Mouse (Mus musculus): ENCODE results near the gene Drc3. TPM values are rescaled to one million over a fixed set of nuclear protein-coding genes. Genes with fewer than 3 reads are reported as not detected.

Gene Drc3
- polyA plus RNA-seq, 1 experiment: 5.2 TPM

GRCm38 (mm10) chr11:60374481-60374880, 21.4 kb downstream of the Drc3 start:
- no peak for TF ChIP-seq POLR2A (IDR thresholded peaks at IDR 0.05; ENCODE audit: control insufficient read depth, extremely low read depth, insufficient read depth, low read length, poor library complexity)
- no peak for TF ChIP-seq CTCF (IDR thresholded peaks at IDR 0.05; ENCODE audit: borderline replicate concordance, control insufficient read depth, extremely low read depth, insufficient read depth, low read length, poor library complexity)
- no peak overlapping the region for H3K4me3 ChIP-seq (ENCODE audit: control insufficient read depth, insufficient read depth, low read length)
- no peaks in the 10 kb centered on the region for H3K27me3 ChIP-seq (ENCODE audit: control insufficient read depth, insufficient read depth, low read length)
- H3K36me3 ChIP-seq (ENCODE audit: control insufficient read depth, insufficient read depth, low read length): no peaks in the 10 kb centered on the region
- no peaks in the 10 kb centered on the region for H3K4me1 ChIP-seq (replicated peaks; ENCODE audit: control insufficient read depth, insufficient read depth, low read length)
- DNase-seq: no peak
- 92% methylated on average over 6 of the region's 6 CpGs for WGBS
- H3K27ac ChIP-seq (ENCODE audit: control insufficient read depth, insufficient read depth, low read length): no peak overlapping the region

GRCm38 (mm10) chr11:60383518-60383917, 30.4 kb downstream of the Drc3 start:
- WGBS: 90% methylated on average over 6 of the region's 6 CpGs
- Histone ChIP-seq H3K4me3 (ENCODE audit: control insufficient read depth, insufficient read depth, low read length) (no peak overlapping the region), H3K36me3 (ENCODE audit: control insufficient read depth, insufficient read depth, low read length) (no peaks in the 10 kb centered on the region), H3K27me3 (ENCODE audit: control insufficient read depth, insufficient read depth, low read length) (no peaks in the 10 kb centered on the region), H3K4me1 (replicated peaks; ENCODE audit: control insufficient read depth, insufficient read depth, low read length) (no peaks in the 10 kb centered on the region), H3K27ac (ENCODE audit: control insufficient read depth, insufficient read depth, low read length) (no peak overlapping the region)
- TF ChIP-seq CTCF (IDR thresholded peaks at IDR 0.05; ENCODE audit: borderline replicate concordance, control insufficient read depth, extremely low read depth, insufficient read depth, low read length, poor library complexity): no peak
- no peak for TF ChIP-seq POLR2A (IDR thresholded peaks at IDR 0.05; ENCODE audit: control insufficient read depth, extremely low read depth, insufficient read depth, low read length, poor library complexity)
- no peak for DNase-seq

GRCm38 (mm10) chr11:60384762-60385421, 31.8 kb downstream of the Drc3 start:
- DNase-seq: no peak
- H3K4me1 ChIP-seq (replicated peaks; ENCODE audit: control insufficient read depth, insufficient read depth, low read length): no peaks in the 10 kb centered on the region
- WGBS: 60% methylated on average over 16 of the region's 16 CpGs
- TF ChIP-seq POLR2A (IDR thresholded peaks at IDR 0.05; ENCODE audit: control insufficient read depth, extremely low read depth, insufficient read depth, low read length, poor library complexity): no peak
- no peak for TF ChIP-seq CTCF (IDR thresholded peaks at IDR 0.05; ENCODE audit: borderline replicate concordance, control insufficient read depth, extremely low read depth, insufficient read depth, low read length, poor library complexity)
- no peak overlapping the region for H3K27ac ChIP-seq (ENCODE audit: control insufficient read depth, insufficient read depth, low read length)
- no peak overlapping the region for H3K4me3 ChIP-seq (ENCODE audit: control insufficient read depth, insufficient read depth, low read length)
- H3K27me3 ChIP-seq (ENCODE audit: control insufficient read depth, insufficient read depth, low read length): no peaks in the 10 kb centered on the region
- no peaks in the 10 kb centered on the region for H3K36me3 ChIP-seq (ENCODE audit: control insufficient read depth, insufficient read depth, low read length)

- DNase-seq: no peak
- WGBS: 91% methylated on average over 5 of the region's 5 CpGs
- H3K27ac ChIP-seq (ENCODE audit: control insufficient read depth, insufficient read depth, low read length): no peak overlapping the region
- no peaks in the 10 kb centered on the region for H3K4me1 ChIP-seq (replicated peaks; ENCODE audit: control insufficient read depth, insufficient read depth, low read length)
- no peaks in the 10 kb centered on the region for H3K27me3 ChIP-seq (ENCODE audit: control insufficient read depth, insufficient read depth, low read length)
- no peak overlapping the region for H3K4me3 ChIP-seq (ENCODE audit: control insufficient read depth, insufficient read depth, low read length)
- H3K36me3 ChIP-seq (ENCODE audit: control insufficient read depth, insufficient read depth, low read length): no peaks in the 10 kb centered on the region
- no peak for TF ChIP-seq CTCF (IDR thresholded peaks at IDR 0.05; ENCODE audit: borderline replicate concordance, control insufficient read depth, extremely low read depth, insufficient read depth, low read length, poor library complexity)
These were observed 32.8 kb downstream of the Drc3 start for GRCm38 (mm10) chr11:60385946-60386345.

- DNase-seq: no peak
- H3K27ac ChIP-seq (ENCODE audit: control insufficient read depth, insufficient read depth, low read length): no peak overlapping the region
These were observed 34.8 kb downstream of the Drc3 start for GRCm38 (mm10) chr11:60387944-60388343.

GRCm38 (mm10) chr11:60391346-60391745, 38.2 kb downstream of the Drc3 start:
- no peak for TF ChIP-seq POLR2A (IDR thresholded peaks at IDR 0.05; ENCODE audit: control insufficient read depth, extremely low read depth, insufficient read depth, low read length, poor library complexity)
- TF ChIP-seq CTCF (IDR thresholded peaks at IDR 0.05; ENCODE audit: borderline replicate concordance, control insufficient read depth, extremely low read depth, insufficient read depth, low read length, poor library complexity): no peak
- WGBS: 91% methylated on average over 6 of the region's 6 CpGs
- no peak overlapping the region for H3K27ac ChIP-seq (ENCODE audit: control insufficient read depth, insufficient read depth, low read length)

More at GRCm38 (mm10) chr11:60387944-60388343, 34.8 kb downstream of the Drc3 start:
- TF ChIP-seq POLR2A (IDR thresholded peaks at IDR 0.05; ENCODE audit: control insufficient read depth, extremely low read depth, insufficient read depth, low read length, poor library complexity) (no peak), CTCF (IDR thresholded peaks at IDR 0.05; ENCODE audit: borderline replicate concordance, control insufficient read depth, extremely low read depth, insufficient read depth, low read length, poor library complexity) (no peak)
- Histone ChIP-seq H3K4me3 (ENCODE audit: control insufficient read depth, insufficient read depth, low read length) (no peak overlapping the region), H3K36me3 (ENCODE audit: control insufficient read depth, insufficient read depth, low read length) (no peaks in the 10 kb centered on the region), H3K27me3 (ENCODE audit: control insufficient read depth, insufficient read depth, low read length) (no peaks in the 10 kb centered on the region), H3K4me1 (replicated peaks; ENCODE audit: control insufficient read depth, insufficient read depth, low read length) (no peaks in the 10 kb centered on the region)
- WGBS: 93% methylated on average over 2 of the region's 2 CpGs

GRCm38 (mm10) chr11:60396546-60396945, 43.4 kb downstream of the Drc3 start:
- Histone ChIP-seq H3K4me3 (ENCODE audit: control insufficient read depth, insufficient read depth, low read length) (no peak overlapping the region), H3K4me1 (replicated peaks; ENCODE audit: control insufficient read depth, insufficient read depth, low read length) (no peaks in the 10 kb centered on the region), H3K36me3 (ENCODE audit: control insufficient read depth, insufficient read depth, low read length) (peaks cover 10% of the 10 kb centered on the region), H3K27ac (ENCODE audit: control insufficient read depth, insufficient read depth, low read length) (no peak overlapping the region), H3K27me3 (ENCODE audit: control insufficient read depth, insufficient read depth, low read length) (no peaks in the 10 kb centered on the region)
- DNase-seq: no peak
- WGBS: 88% methylated on average over 6 of the region's 6 CpGs
- TF ChIP-seq POLR2A (IDR thresholded peaks at IDR 0.05; ENCODE audit: control insufficient read depth, extremely low read depth, insufficient read depth, low read length, poor library complexity): no peak
- TF ChIP-seq CTCF (IDR thresholded peaks at IDR 0.05; ENCODE audit: borderline replicate concordance, control insufficient read depth, extremely low read depth, insufficient read depth, low read length, poor library complexity): no peak

More at GRCm38 (mm10) chr11:60391346-60391745, 38.2 kb downstream of the Drc3 start:
- Histone ChIP-seq H3K27me3 (ENCODE audit: control insufficient read depth, insufficient read depth, low read length) (no peaks in the 10 kb centered on the region), H3K4me3 (ENCODE audit: control insufficient read depth, insufficient read depth, low read length) (no peak overlapping the region), H3K4me1 (replicated peaks; ENCODE audit: control insufficient read depth, insufficient read depth, low read length) (no peaks in the 10 kb centered on the region), H3K36me3 (ENCODE audit: control insufficient read depth, insufficient read depth, low read length) (no peaks in the 10 kb centered on the region)
- no peak for DNase-seq
